Mouse (Mus musculus) megakaryocyte, embryonic 14.5 days (primary cell): Measurements from ENCODE around the gene Zfp94.

Experiments
- FLI1 ChIP-seq: IDR thresholded peaks from 2 replicates; pipeline ENCODE4 v1.6.1; 2012; ENCODE audit warnings: low read length, inconsistent platforms, mixed read lengths
- GATA1 ChIP-seq: IDR thresholded peaks from 3 replicates; pipeline ENCODE4 v1.6.1; 2012; ENCODE audit warnings: mixed read lengths, low read length, inconsistent platforms, borderline replicate concordance

DNA sequence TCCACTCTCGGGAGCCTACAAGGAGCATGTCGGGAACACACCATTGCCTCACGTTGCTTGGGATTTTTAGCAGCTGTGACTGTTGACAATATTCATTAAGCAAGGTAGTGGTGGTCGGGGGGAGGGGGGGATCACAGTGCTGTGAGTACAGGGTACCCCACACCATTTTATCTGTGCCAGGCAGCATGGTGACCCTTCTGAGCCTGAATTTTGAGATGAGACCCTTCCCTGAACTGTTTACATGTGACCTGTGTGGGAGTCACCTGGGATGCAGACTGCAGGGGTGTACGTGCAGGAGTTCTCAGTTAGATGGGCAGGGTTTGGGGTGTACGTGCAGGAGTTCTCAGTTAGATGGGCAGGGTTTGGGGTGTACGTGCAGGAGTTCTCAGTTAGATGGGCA is 20.1 kb downstream of the Zfp94 start:
- no peak for TF ChIP-seq GATA1
- no peak for TF ChIP-seq FLI1
